Mouse (Mus musculus) neural tube, embryonic 11.5 days (tissue): Measurements from ENCODE around the gene Vmn1r198. TPM values are rescaled to one million over a fixed set of nuclear protein-coding genes. Genes with fewer than 3 reads are reported as not detected.
"Not testable (repeated sequence)": the region's sequence is repeated elsewhere in the genome, so short reads cannot be mapped to it uniquely, and the experiment has no call there.

ENCODE experiments used
- ATAC-seq: fragments of 200-750 bp; cut with Nextera tagmentation; 2 replicates; pipeline ENCODE4 v1.8.0; 2017; ENCODE audit warnings: moderate number of reproducible peaks, mild to moderate bottlenecking, moderate TSS enrichment, moderate library complexity; ENCODE audit not compliant: insufficient read depth, low FRiP score, low TSS enrichment
- DNase-seq: peaks from one replicate; pipeline ENCODE4 v3.0.0-alpha.2; 2015; ENCODE audit warnings: low spot score
- H3K27ac ChIP-seq: fragments of 300-500 bp; sonication (generic); 2 replicates; pipeline ENCODE4 v1.5.1; 2014; ENCODE audit warnings: low read depth, mild to moderate bottlenecking, low read length
- H3K27me3 ChIP-seq: fragments of 300-500 bp; sonication (generic); 2 replicates; pipeline ENCODE4 v1.6.1; 2014; ENCODE audit warnings: mild to moderate bottlenecking, low read length, mixed read lengths; ENCODE audit not compliant: control insufficient read depth, insufficient read depth
- H3K36me3 ChIP-seq: fragments of 300-500 bp; sonication (generic); 2 replicates; pipeline ENCODE4 v1.6.1; 2014; ENCODE audit warnings: mild to moderate bottlenecking, low read length, moderate library complexity, mixed read lengths; ENCODE audit not compliant: control insufficient read depth, insufficient read depth
- H3K4me1 ChIP-seq: fragments of 300-500 bp; sonication (generic); 2 replicates; pipeline ENCODE4 v1.6.1; 2014; ENCODE audit warnings: low read length, mixed read lengths; ENCODE audit not compliant: control insufficient read depth, insufficient read depth
- H3K4me2 ChIP-seq: fragments of 300-500 bp; sonication (generic); 2 replicates; pipeline ENCODE4 v1.6.1; 2014; ENCODE audit warnings: low read depth, mild to moderate bottlenecking, moderate library complexity
- H3K4me3 ChIP-seq: fragments of 300-500 bp; sonication (generic); 2 replicates; pipeline ENCODE4 v1.5.1; 2014; ENCODE audit warnings: low read depth, low read length
- H3K9ac ChIP-seq: fragments of 300-500 bp; sonication (generic); 2 replicates; pipeline ENCODE4 v1.6.1; 2014; ENCODE audit warnings: mild to moderate bottlenecking, low read length
- H3K9me3 ChIP-seq: fragments of 300-500 bp; sonication (generic); 2 replicates; pipeline ENCODE4 v1.6.1; 2016; ENCODE audit warnings: low read length; ENCODE audit not compliant: control insufficient read depth
- WGBS: fragments of 180-500 bp; shearing (Covaris S2); extraction: QIAGEN DNeasy Blood & Tissue Kit; methylation state at CpG from one replicate; pipeline ENCODE4 v1.1.7; 2014; 5-methylcytosine and 5-hydroxymethylcytosine counted together
- polyA plus RNA-seq: library from polyadenylated mRNA; unstranded; fragments of >200 nt; fragmentation: Nextera tagmentation; extraction: Ambion mirVana; gene quantifications from 2 replicates; pipeline ENCODE4 v1.2.1, GENCODE M21; 2014

Vmn1r198 gene
- not detected in 2 replicates for polyA plus RNA-seq

- no peak within 1 kb of the TSS for H3K4me3 ChIP-seq
- no peaks in the 10 kb centered on the region for H3K36me3 ChIP-seq
- no peak for ATAC-seq
- no peaks in the 10 kb centered on the region for H3K9me3 ChIP-seq
- no peaks in the 10 kb centered on the region for H3K4me1 ChIP-seq
- DNase-seq = no peak
- H3K27ac ChIP-seq = no peak within 1 kb of the TSS
- WGBS = 41% methylated on average over 1 of the region's 1 CpGs
- H3K9ac ChIP-seq = no peak within 1 kb of the TSS
- no peak within 1 kb of the TSS for H3K4me2 ChIP-seq
- no peaks in the 10 kb centered on the region for H3K27me3 ChIP-seq
These were observed at the start of gene Vmn1r198 for GRCm38 (mm10) chr13:22350064-22350463. Gene Vmn1r198 (plus strand): TSS chr13:22350364.

GRCm38 (mm10) chr13:22308075-22308474 is 42.1 kb upstream of the Vmn1r198 start:
- not testable (repeated sequence) for ATAC-seq

GRCm38 (mm10) chr13:22315361-22315760 is 34.8 kb upstream of the Vmn1r198 start:
- DNase-seq (no peak), ATAC-seq (no peak)
- H3K4me2 ChIP-seq = no peak overlapping the region
- H3K9me3 ChIP-seq = no peaks in the 10 kb centered on the region
- no peak overlapping the region for H3K9ac ChIP-seq
- H3K27ac ChIP-seq = no peak overlapping the region
- no peaks in the 10 kb centered on the region for H3K4me1 ChIP-seq
- H3K36me3 ChIP-seq = no peaks in the 10 kb centered on the region
- 85% methylated on average over 2 of the region's 2 CpGs for WGBS
- H3K4me3 ChIP-seq = no peak overlapping the region
- H3K27me3 ChIP-seq = no peaks in the 10 kb centered on the region

More at GRCm38 (mm10) chr13:22308075-22308474, 42.1 kb upstream of the Vmn1r198 start:
- H3K9me3 ChIP-seq, H3K9ac ChIP-seq, DNase-seq, H3K4me3 ChIP-seq, H3K27ac ChIP-seq, H3K27me3 ChIP-seq, H3K4me1 ChIP-seq, H3K4me2 ChIP-seq, H3K36me3 ChIP-seq: not testable (repeated sequence)
- WGBS = 87% methylated on average over 5 of the region's 5 CpGs

- DNase-seq = no peak
- no peaks in the 10 kb centered on the region for H3K4me1 ChIP-seq
- no peak overlapping the region for H3K27ac ChIP-seq
- no peak for ATAC-seq
- no peak overlapping the region for H3K4me3 ChIP-seq
- no peaks in the 10 kb centered on the region for H3K9me3 ChIP-seq
- no peak overlapping the region for H3K4me2 ChIP-seq
- 79% methylated on average over 2 of the region's 2 CpGs for WGBS
- no peak overlapping the region for H3K9ac ChIP-seq
- H3K36me3 ChIP-seq = no peaks in the 10 kb centered on the region
- H3K27me3 ChIP-seq = no peaks in the 10 kb centered on the region
These were observed 32.8 kb upstream of the Vmn1r198 start for GRCm38 (mm10) chr13:22317366-22317765.

GRCm38 (mm10) chr13:22320091-22320490 is 30.1 kb upstream of the Vmn1r198 start:
- Histone ChIP-seq H3K27ac (no peak overlapping the region), H3K27me3 (no peaks in the 10 kb centered on the region), H3K4me2 (no peak overlapping the region), H3K36me3 (no peaks in the 10 kb centered on the region), H3K4me3 (no peak overlapping the region), H3K9me3 (no peaks in the 10 kb centered on the region), H3K9ac (no peak overlapping the region), H3K4me1 (no peaks in the 10 kb centered on the region)
- no peak for ATAC-seq
- no peak for DNase-seq

GRCm38 (mm10) chr13:22324289-22324688 is 25.9 kb upstream of the Vmn1r198 start, which contains the start of gene Vmn1r197:
Gene Vmn1r197 (plus strand): TSS chr13:22324589.
- no peaks in the 10 kb centered on the region for H3K4me1 ChIP-seq
- H3K9ac ChIP-seq = no peak within 1 kb of the TSS
- ATAC-seq (no peak), DNase-seq (no peak)
- H3K4me2 ChIP-seq = no peak within 1 kb of the TSS
- no peaks in the 10 kb centered on the region for H3K9me3 ChIP-seq
- H3K4me3 ChIP-seq = no peak within 1 kb of the TSS
- H3K27ac ChIP-seq = no peak within 1 kb of the TSS
- H3K27me3 ChIP-seq = no peaks in the 10 kb centered on the region
- no peaks in the 10 kb centered on the region for H3K36me3 ChIP-seq

GRCm38 (mm10) chr13:22333269-22333668 is 16.9 kb upstream of the Vmn1r198 start:
- ATAC-seq (no peak), DNase-seq (no peak)
- Histone ChIP-seq H3K9me3 (no peaks in the 10 kb centered on the region), H3K9ac (no peak overlapping the region), H3K36me3 (no peaks in the 10 kb centered on the region), H3K4me3 (no peak overlapping the region), H3K27ac (no peak overlapping the region), H3K27me3 (no peaks in the 10 kb centered on the region), H3K4me1 (no peaks in the 10 kb centered on the region), H3K4me2 (no peak overlapping the region)
- 74% methylated on average over 2 of the region's 2 CpGs for WGBS

- H3K9me3 ChIP-seq = no peaks in the 10 kb centered on the region
- H3K27ac ChIP-seq = no peak overlapping the region
- H3K4me3 ChIP-seq = no peak overlapping the region
- DNase-seq (no peak), ATAC-seq (no peak)
- no peaks in the 10 kb centered on the region for H3K4me1 ChIP-seq
- H3K27me3 ChIP-seq = no peaks in the 10 kb centered on the region
- 87% methylated on average over 1 of the region's 1 CpGs for WGBS
- H3K36me3 ChIP-seq = no peaks in the 10 kb centered on the region
- H3K9ac ChIP-seq = no peak overlapping the region
- no peak overlapping the region for H3K4me2 ChIP-seq
These were observed 14.6 kb upstream of the Vmn1r198 start for GRCm38 (mm10) chr13:22335565-22335964.

- Histone ChIP-seq H3K9me3 (no peaks in the 10 kb centered on the region), H3K4me2 (no peak overlapping the region), H3K4me3 (no peak overlapping the region), H3K27ac (no peak overlapping the region), H3K4me1 (no peaks in the 10 kb centered on the region), H3K36me3 (no peaks in the 10 kb centered on the region), H3K9ac (no peak overlapping the region), H3K27me3 (no peaks in the 10 kb centered on the region)
- ATAC-seq (no peak), DNase-seq (no peak)
- WGBS = 81% methylated on average over 1 of the region's 1 CpGs
These were observed 649 bp downstream of the Vmn1r198 start for GRCm38 (mm10) chr13:22350813-22351212.
